Mouse (Mus musculus) bone marrow macrophage, adult 2 months (primary cell): ENCODE results near the gene Ric1.

Experiments
- CTCF ChIP-seq: IDR thresholded peaks from 2 replicates; pipeline ENCODE4 v1.5.1; 2012; ENCODE audit warnings: low read depth, mild to moderate bottlenecking, low read length, moderate library complexity
- POLR2A ChIP-seq: IDR thresholded peaks from 2 replicates; pipeline ENCODE4 v1.6.1; 2012; ENCODE audit warnings: mild to moderate bottlenecking, low read depth, low read length, borderline replicate concordance

GRCm38 (mm10) chr19:29656029-29656428 lies 133.9 kb downstream of the Ric1 start:
- TF ChIP-seq CTCF (no peak), POLR2A (no peak)
